Mouse (Mus musculus) granulocyte monocyte progenitor cell, adult 5-6 weeks (primary cell): ENCODE results near the gene Pex5l. TPM values are rescaled to one million over a fixed set of nuclear protein-coding genes. Genes with fewer than 3 reads are reported as not detected.

Experiments
- ATAC-seq: replicated peaks from 2 replicates; pipeline ENCODE4 v1.8.0; 2016; ENCODE audit warnings: mild to moderate bottlenecking, moderate TSS enrichment, inconsistent platforms; ENCODE audit not compliant: poor library complexity, severe bottlenecking
- total RNA-seq, 2 experiments: library from RNA; stranded (forward) in 1 of 2; stranded (reverse) in 1 of 2; fragments of 200-712, 200-1000 nt in 1 of 2; fragments of >200 nt in 1 of 2; fragmentation: Nextera tagmentation in 1 of 2; gene quantifications; 2 replicates each; pipeline ENCODE4 v1.2.3; 2014 to 2017

Pex5l gene
- total RNA-seq, 2 experiments from 2014 or later: 0.15 TPM; not detected in 1

GRCm38 (mm10) chr3:33070771-33071170 lies 72.3 kb downstream of the Pex5l start:
- ATAC-seq: no peak

GRCm38 (mm10) chr3:33068146-33068545 lies 74.9 kb downstream of the Pex5l start:
- no peak for ATAC-seq

- ATAC-seq: no peak
These were observed 79.5 kb downstream of the Pex5l start for GRCm38 (mm10) chr3:33063590-33063989.

- no peak for ATAC-seq
These were observed 81.6 kb downstream of the Pex5l start for GRCm38 (mm10) chr3:33061428-33061827.

DNA sequence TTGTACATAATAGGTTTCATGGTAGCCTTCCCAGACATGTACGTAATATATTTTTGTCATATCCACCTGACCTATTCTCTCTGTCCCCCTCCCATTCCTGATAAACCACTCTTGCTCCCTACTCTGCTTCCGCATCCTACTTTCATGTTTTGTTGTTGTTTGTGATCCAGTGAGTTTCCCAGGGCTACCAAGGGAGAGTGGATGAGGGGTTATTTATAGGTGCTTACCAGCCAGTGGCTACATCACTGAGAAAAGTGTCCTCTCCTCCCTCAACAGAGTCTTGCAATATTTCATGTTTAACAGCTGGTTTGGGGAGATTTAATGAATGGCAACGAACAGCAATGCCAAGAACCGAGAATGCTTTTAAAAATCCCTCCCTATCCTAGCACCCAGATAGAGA lies 82.0 kb downstream of the Pex5l start:
- ATAC-seq: no peak

DNA sequence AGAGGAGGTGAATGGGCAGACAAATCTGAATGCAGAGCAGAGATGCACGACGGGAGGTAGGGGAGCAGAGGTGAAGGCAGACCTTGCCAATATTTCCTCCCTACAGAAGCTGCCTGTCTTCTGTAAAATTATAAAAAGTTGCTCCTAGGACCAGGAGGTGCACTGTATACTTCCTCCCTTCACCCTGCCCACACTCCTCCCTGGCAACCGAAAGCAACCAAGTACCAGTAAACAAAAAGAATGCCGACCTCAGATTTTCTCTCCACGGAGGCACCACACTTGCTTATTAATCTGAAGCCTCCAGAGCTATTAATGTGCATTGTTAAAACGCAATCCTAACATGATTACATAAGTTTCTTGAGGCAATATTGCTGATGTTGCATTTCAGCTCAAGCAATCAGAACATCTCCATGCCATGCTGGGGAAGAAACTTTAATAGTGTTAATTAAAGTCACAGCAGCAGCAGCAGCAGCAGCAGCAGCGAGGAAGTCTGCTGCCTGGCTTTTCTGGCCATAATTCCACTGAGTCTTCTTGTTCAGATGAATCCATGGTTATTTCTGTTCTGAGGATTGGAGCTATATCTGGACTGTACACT lies 82.6 kb downstream of the Pex5l start:
- no peak for ATAC-seq

- ATAC-seq: no peak
These were observed 94.7 kb downstream of the Pex5l start for GRCm38 (mm10) chr3:33048304-33048703.

DNA sequence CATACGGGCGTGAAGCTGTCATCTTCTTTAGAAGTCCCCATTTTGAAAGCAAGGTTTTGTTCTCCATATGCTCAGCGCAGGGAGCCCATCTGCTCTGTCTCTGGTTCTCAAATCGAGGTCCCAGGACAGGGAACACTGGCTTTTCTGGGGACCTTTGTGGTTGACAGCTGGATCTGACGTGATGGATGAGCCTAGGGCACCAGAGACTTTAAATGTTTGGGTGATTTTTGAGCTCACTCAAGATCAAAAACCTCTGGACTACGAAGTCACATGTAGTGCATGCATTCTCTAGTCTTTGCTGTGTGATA lies 98.3 kb downstream of the Pex5l start:
- no peak for ATAC-seq

GRCm38 (mm10) chr3:33043896-33044798 lies 98.9 kb downstream of the Pex5l start:
- ATAC-seq: no peak

DNA sequence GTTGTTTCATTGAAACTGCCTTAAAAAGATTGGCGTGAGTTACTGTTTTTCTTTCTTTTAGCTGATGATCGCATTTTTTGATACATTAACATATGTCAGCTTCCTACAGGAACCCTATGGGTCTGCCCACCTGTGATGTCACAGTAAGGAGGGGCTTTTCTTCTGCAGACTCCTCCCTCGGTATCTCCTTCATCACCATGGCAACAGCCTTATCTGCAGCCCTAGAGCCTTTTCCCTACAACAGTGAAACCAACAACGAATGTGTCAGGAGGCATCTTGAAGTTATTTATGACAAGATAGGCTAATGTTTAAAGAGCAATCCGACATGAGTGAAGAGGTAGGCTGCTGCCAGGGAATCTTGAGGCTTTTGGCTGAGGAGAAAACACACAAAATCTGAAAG lies 118.5 kb downstream of the Pex5l start:
- ATAC-seq: no peak

DNA sequence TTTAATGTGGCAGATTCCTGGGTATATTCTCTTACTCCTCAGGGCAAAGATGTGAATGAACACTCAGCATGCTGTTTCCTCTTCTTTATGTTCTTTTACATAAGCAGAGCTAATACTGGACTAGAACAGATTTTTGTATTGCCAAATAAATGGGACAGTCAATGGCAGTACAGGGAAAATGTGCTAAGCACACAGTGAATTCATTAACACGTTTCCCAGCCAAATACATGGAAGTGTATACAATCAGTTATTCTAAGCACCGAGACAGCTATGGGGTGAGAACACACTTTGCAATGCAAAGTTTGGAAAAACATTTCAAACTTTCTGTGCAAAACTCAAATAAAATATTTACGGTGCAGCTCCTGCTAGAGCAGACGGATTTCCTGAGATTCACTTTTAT lies 139.1 kb downstream of the Pex5l start:
- no peak for ATAC-seq

DNA sequence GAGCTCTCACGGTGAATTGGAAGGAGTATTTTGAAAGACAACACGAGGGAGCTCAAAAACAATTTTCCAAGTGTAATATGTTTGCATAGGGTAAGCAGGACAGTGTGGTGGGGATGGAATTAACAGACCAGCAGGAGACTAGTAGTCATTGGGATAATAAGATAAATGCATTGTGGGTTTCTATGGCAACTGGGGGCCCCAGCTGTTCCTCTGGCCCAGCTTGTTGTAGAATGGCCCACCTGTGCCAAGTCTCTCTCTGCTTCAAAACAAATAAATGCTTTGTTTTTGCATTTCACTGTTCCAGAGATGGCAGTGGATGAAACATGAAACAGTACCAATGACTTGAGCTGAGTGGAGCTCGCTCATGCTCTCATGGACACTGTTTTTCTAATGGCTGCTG lies 141.3 kb downstream of the Pex5l start:
- no peak for ATAC-seq

DNA sequence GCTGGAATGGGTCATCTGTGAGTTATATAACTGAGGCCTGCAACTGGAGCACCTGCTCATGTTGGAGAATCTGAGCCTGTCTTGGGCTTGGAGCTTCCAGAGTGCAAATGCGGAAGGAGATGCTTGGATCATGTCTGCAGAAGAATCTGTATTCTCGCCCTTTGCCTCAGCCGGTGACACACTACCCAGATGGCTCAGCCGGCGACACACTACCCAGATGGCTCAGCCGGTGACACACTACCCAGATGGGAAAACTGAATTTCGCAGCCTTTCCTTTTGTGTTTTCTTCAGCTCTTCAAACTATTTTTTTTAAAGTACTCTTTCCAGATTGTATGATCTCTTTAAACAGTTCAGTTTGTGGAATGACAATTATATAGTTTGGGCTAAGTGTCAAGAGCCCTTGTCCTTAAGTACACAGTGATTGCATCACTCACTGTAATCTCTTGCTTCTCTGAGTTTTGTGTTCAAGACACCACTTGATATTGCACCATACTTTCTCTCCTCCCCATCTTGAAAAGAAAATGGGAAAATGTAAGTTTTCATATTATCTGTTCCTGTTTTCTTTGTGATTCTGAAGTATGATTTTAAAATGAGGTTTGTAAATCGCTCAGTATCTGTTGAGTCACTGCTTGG lies 142.5 kb downstream of the Pex5l start:
- ATAC-seq: no peak

DNA sequence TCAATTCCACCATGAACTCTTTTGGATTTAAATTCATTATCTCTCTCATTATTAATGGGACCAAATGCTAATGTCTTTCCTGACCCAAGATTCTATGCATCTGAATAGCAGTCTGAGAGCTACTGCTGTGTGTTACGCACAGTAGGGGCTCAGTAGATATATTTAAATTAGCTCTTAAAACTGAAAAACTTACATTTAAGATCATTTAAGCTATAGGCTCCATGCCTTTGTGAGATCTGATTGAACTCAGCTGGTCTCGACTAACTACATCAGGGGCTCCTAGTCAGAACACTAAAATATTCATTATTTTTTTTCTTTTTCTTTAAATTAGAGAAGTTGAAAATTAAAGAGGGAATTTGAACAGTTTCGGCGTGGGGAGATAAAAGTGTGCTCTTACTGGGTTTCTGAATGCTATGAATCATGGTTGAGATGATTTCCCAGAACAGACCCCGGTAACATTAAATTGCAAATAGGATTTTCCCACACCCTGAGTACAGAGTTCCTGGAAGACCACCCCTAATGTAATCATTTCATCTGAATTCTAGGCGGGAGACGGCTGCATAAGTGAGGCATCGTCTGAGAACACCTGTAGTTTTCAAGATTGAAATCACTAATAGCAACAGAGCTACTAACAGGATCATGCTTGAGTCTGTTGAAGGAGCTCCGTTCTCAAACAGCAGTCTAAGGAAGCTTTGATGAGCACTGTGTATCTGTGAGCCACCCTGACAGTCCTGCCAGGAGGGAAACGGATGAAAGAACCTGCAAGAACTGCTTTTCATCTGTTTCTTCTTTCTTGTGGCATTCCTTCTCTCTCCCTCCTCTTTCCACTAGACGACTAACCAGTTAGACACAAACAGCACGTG lies 151.1 kb downstream of the Pex5l start:
- ATAC-seq: no peak

GRCm38 (mm10) chr3:32987806-32988205 lies 155.2 kb downstream of the Pex5l start:
- no peak for ATAC-seq

GRCm38 (mm10) chr3:32985141-32985540 lies 157.9 kb downstream of the Pex5l start:
- ATAC-seq: no peak

DNA sequence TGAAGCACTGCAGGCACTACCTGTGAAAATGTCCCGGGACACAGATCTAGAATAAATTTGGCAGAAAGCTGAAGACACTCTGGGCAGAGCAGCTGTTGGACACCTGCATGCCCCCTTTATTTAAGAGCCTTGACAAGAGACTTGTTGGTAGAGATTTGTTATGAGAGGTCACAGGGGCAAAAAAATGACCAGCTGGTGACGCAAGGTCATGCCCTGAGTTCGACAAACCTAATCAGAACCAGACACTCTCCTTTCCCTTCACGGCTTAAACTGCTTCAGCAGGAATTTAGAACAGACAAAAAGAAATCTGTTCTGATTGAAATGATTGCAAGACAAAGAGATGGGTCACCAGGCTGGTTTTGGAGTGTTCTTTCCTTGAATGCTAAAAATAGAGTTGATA lies 163.1 kb downstream of the Pex5l start:
- ATAC-seq: no peak

DNA sequence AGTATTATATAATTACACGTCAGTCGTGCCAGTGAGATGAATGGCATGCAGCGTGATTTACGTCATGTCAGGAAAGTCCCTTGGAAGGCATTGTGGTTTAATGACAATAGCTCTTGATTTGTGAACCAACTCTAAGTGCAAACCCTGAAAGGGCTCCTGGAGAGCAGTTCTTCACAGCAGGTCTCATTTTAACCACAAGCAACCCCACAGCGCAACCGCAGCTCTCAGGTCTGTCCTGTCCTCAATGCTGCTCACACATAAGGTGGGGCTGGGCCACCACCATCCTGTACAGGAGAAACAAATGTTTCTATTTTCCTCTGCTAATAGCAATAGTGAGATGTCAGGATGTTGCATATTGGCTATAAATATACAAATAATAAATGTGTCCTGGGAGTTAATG lies 163.8 kb downstream of the Pex5l start:
- ATAC-seq: no peak

GRCm38 (mm10) chr3:32970257-32970656 lies 172.8 kb downstream of the Pex5l start:
- no peak for ATAC-seq

GRCm38 (mm10) chr3:32968671-32969425 lies 174.2 kb downstream of the Pex5l start:
- ATAC-seq: no peak
